Mouse (Mus musculus): ENCODE measurements at regions not wholly inside any gene's neighbourhood (a gene's known extent, or its start where the extent isn't known, plus 50 kb on each side); places are given as distances from the start of the nearest gene placed in this dataset.

DNA sequence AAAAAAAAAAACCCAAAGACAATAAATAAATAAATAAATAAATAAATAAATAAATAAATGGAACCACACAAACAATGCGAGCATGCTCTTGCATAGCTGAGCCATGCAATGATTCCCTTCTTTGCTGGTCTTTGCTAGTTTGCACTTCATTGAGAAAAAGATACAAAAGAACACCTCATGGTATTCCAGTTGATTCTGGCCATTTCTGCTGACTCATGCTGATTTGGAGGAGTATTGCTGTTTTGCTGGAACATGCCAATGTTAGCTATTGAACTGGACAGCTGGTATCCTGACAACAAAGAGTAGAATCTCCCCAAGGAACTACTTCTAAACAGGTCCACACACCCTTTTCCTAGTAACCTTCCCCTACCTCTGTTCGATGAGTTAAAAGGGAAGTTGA, 60.2 kb downstream of the Htr1a start:
- Histone ChIP-seq H3K27ac (no peak overlapping the region), H3K27me3 (no peaks in the 10 kb centered on the region), H3K9ac (no peak overlapping the region), H3K9me3 (no peaks in the 10 kb centered on the region), H3K4me1 (no peaks in the 10 kb centered on the region), H3K4me2 (no peak overlapping the region), H3K36me3 (replicated peaks) (no peaks in the 10 kb centered on the region), H3K4me3 (replicated peaks) (no peak overlapping the region)
- ATAC-seq (ENCODE audit: low FRiP score), result no peak
- 91% methylated on average over 2 of the region's 2 CpGs for WGBS

GRCm38 (mm10) chr13:105537981-105538680, 94.7 kb downstream of the Htr1a start:
- ATAC-seq (ENCODE audit: low FRiP score), result peak; percentile 97
- Histone ChIP-seq H3K9me3 (no peaks in the 10 kb centered on the region), H3K4me1 (no peaks in the 10 kb centered on the region), H3K36me3 (replicated peaks) (no peaks in the 10 kb centered on the region), H3K9ac (no peak overlapping the region), H3K27me3 (no peaks in the 10 kb centered on the region), H3K4me2 (no peak overlapping the region), H3K27ac (no peak overlapping the region), H3K4me3 (replicated peaks) (no peak overlapping the region)
- 6% methylated on average over 3 of the region's 3 CpGs for WGBS

DNA sequence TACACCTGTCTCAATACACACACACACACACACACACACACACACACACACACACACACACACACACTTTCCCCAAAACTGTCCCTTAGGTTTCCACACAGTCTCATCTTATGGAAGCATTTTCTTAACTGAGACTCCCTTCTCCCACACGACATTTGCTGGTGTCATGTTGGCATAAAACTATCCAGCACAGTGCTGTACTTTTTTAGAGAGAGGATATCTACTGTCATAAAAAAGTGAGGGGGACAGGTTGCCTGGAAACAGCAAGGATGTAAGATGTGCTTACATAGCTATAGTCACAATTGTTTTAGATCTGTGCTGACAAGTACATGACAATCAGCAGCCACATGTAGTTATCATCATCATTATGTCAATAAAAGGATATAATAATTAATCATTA, 129.8 kb downstream of the Htr1a start:
- Histone ChIP-seq H3K27me3 (no peaks in the 10 kb centered on the region), H3K9me3 (no peaks in the 10 kb centered on the region), H3K9ac (no peak overlapping the region), H3K4me3 (replicated peaks) (no peak overlapping the region), H3K36me3 (replicated peaks) (no peaks in the 10 kb centered on the region), H3K4me2 (no peak overlapping the region), H3K27ac (no peak overlapping the region), H3K4me1 (no peaks in the 10 kb centered on the region)
- 93% methylated on average over 1 of the region's 1 CpGs for WGBS
- ATAC-seq (ENCODE audit: low FRiP score), result no peak

DNA sequence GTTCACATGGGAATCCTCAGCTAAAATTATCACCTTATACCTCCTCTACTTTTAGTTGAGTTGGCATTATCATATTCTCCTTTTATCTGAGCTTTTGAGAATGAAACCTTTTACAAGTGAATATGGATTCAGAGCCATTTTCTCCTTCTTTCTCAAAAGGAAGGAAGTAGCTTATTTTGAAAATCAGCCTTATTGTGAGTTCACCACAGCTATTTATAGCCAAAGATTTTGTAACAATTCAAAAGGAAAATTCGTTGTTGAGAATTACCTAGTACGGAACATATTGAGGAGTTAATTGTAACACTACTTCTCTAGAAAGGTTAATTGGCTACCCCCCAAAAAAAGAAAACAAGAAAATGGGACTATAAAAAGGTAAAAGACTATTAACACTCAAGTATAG, 163.0 kb downstream of the Htr1a start:
- Histone ChIP-seq H3K4me1 (no peaks in the 10 kb centered on the region), H3K4me2 (no peak overlapping the region), H3K27me3 (no peaks in the 10 kb centered on the region), H3K9me3 (no peaks in the 10 kb centered on the region), H3K9ac (no peak overlapping the region), H3K36me3 (replicated peaks) (no peaks in the 10 kb centered on the region), H3K4me3 (replicated peaks) (no peak overlapping the region), H3K27ac (no peak overlapping the region)
- 87% methylated on average over 2 of the region's 2 CpGs for WGBS
- no peak for ATAC-seq (ENCODE audit: low FRiP score)

- 34% methylated on average over 1 of the region's 1 CpGs for WGBS
- H3K4me2 ChIP-seq, result no peak overlapping the region
- no peak overlapping the region for H3K9ac ChIP-seq
- no peaks in the 10 kb centered on the region for H3K36me3 ChIP-seq (replicated peaks)
- no peak overlapping the region for H3K27ac ChIP-seq
- no peak overlapping the region for H3K4me3 ChIP-seq (replicated peaks)
- no peaks in the 10 kb centered on the region for H3K27me3 ChIP-seq
- no peaks in the 10 kb centered on the region for H3K9me3 ChIP-seq
- no peaks in the 10 kb centered on the region for H3K4me1 ChIP-seq
- no peak for ATAC-seq (ENCODE audit: low FRiP score)
Measured at GRCm38 (mm10) chr13:105619308-105619707, 175.9 kb downstream of the Htr1a start.

DNA sequence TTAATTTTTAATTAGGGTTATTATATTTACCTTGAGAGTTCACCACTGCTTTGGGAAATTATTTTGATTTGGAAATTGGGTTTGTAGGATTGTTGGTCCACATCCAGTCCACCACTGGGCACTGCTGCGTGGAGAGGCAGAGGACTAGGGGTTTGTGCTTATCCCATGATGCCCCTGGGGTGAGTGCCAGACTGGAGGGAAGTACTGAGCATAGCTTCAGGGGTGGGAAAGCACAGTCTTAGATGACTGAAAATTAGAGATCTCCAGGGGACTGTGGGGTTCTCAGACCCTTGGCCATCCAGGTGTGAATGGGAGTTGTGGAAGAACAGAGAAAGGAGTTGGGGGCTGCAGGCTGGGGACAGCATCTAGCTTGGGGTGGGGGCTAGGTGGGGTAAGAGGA, 177.4 kb downstream of the Htr1a start:
- Histone ChIP-seq H3K9ac (no peak overlapping the region), H3K4me2 (no peak overlapping the region), H3K36me3 (replicated peaks) (no peaks in the 10 kb centered on the region), H3K9me3 (no peaks in the 10 kb centered on the region), H3K27ac (no peak overlapping the region), H3K27me3 (no peaks in the 10 kb centered on the region), H3K4me3 (replicated peaks) (no peak overlapping the region), H3K4me1 (no peaks in the 10 kb centered on the region)
- 77% methylated on average over 1 of the region's 1 CpGs for WGBS
- no peak for ATAC-seq (ENCODE audit: low FRiP score)

- H3K4me1 ChIP-seq, result no peaks in the 10 kb centered on the region
- no peak overlapping the region for H3K9ac ChIP-seq
- no peaks in the 10 kb centered on the region for H3K27me3 ChIP-seq
- no peak overlapping the region for H3K4me2 ChIP-seq
- no peak overlapping the region for H3K27ac ChIP-seq
- WGBS, result 87% methylated on average over 5 of the region's 5 CpGs
- ATAC-seq (ENCODE audit: low FRiP score), result no peak
- no peaks in the 10 kb centered on the region for H3K36me3 ChIP-seq (replicated peaks)
- no peak overlapping the region for H3K4me3 ChIP-seq (replicated peaks)
- H3K9me3 ChIP-seq, result no peaks in the 10 kb centered on the region
Measured at GRCm38 (mm10) chr13:105628618-105629017, 185.2 kb downstream of the Htr1a start.

- Histone ChIP-seq H3K27me3 (no peaks in the 10 kb centered on the region), H3K27ac (no peak overlapping the region), H3K36me3 (replicated peaks) (no peaks in the 10 kb centered on the region), H3K4me1 (no peaks in the 10 kb centered on the region), H3K4me3 (replicated peaks) (no peak overlapping the region), H3K4me2 (no peak overlapping the region), H3K9me3 (no peaks in the 10 kb centered on the region), H3K9ac (no peak overlapping the region)
- 81% methylated on average over 3 of the region's 3 CpGs for WGBS
- ATAC-seq (ENCODE audit: low FRiP score), result no peak
Measured at GRCm38 (mm10) chr13:105648617-105649016, 205.2 kb downstream of the Htr1a start.

Measured in forebrain, embryonic 12.5 days (tissue).